Mouse (Mus musculus) E14TG2a.4 (cell line): ENCODE measurements around the gene Hyal3.
"Not testable (repeated sequence)": the region's sequence is repeated elsewhere in the genome, so short reads cannot be mapped to it uniquely, and the experiment has no call there.

Source experiments
- H3K27me3 ChIP-seq: 2 replicates; pipeline ENCODE4 v1.6.1; 2014; ENCODE audit warnings: low read length, control low read depth; ENCODE audit not compliant: insufficient read depth
- H3K36me3 ChIP-seq: 2 replicates; pipeline ENCODE4 v1.6.1; 2014; ENCODE audit warnings: low read length, control low read depth; ENCODE audit not compliant: insufficient read depth
- H3K4me1 ChIP-seq: replicated peaks from 2 replicates; pipeline ENCODE4 v1.6.1; 2014; ENCODE audit warnings: low read depth, low read length, control low read depth
- H3K4me3 ChIP-seq: replicated peaks from 2 replicates; pipeline ENCODE4 v1.5.1; 2014; ENCODE audit warnings: mild to moderate bottlenecking, low read length
- H3K9me3 ChIP-seq: 2 replicates; pipeline ENCODE4 v1.6.1; 2014; ENCODE audit warnings: low read length, control low read depth
- CTCF ChIP-seq: conservative IDR thresholded peaks from 2 replicates; pipeline ENCODE4 v1.5.1; 2014; ENCODE audit warnings: low read length
- NANOG ChIP-seq: IDR thresholded peaks from 2 replicates; pipeline ENCODE4 v1.6.1; 2014; ENCODE audit warnings: borderline replicate concordance, low read length, mixed read lengths
- POU5F1 ChIP-seq: IDR thresholded peaks from 2 replicates; pipeline ENCODE4 v1.6.1; 2014; ENCODE audit warnings: low read length, borderline replicate concordance

The Hyal3 gene

GRCm38 (mm10) chr9:107552690-107553393 lies 27.8 kb upstream of the Hyal3 start:
- no peaks in the 10 kb centered on the region for H3K9me3 ChIP-seq

DNA sequence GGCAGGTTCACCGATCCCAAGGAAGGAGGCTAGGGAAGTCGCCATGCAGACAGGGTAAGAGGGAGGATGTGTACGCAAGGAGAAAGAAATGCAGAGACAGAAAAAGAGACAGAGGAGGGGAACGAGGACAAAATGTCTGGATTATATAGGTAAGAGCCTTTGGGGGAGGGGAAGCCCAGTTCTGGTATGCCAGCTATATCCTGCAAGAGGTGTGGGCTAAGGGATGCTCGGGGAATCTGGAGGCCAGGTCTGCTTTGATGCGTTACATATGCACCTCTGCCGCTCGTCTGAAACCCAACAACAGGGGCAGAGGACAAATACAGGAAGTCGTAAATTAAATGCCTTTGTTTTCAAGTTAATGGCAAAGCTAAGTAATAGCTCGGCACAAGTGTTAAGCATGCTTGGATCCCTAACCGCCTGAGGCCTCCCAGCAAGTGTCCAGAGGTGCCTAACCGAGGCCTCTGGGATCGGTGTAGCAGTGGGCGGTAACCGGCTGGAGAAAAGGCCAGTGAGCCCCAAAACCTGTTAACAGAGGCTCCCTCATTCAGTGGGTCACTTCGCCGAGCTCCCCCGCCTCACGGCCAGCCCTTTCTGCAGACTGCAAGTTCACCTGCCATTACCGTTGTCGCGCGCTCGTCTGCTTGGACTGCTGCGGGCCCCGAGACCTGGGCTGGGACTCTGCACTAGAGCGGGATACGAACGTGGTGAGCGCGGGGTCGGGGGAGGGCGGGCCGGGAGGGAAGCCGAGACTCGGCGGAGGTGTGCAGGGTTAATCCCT lies 26.9 kb upstream of the Hyal3 start:
- H3K27me3 ChIP-seq = peaks cover 49% of the 10 kb centered on the region
- TF ChIP-seq CTCF = no peak
- TF ChIP-seq NANOG = no peak
- no peak for TF ChIP-seq POU5F1
- peaks cover 24% of the 10 kb centered on the region for H3K36me3 ChIP-seq
- H3K4me3 ChIP-seq = peak overlapping the region; percentile 87
- H3K9me3 ChIP-seq = no peaks in the 10 kb centered on the region
- peaks cover 75% of the 10 kb centered on the region for H3K4me1 ChIP-seq

More at GRCm38 (mm10) chr9:107552690-107553393, 27.8 kb upstream of the Hyal3 start:
- TF ChIP-seq POU5F1 (no peak), CTCF (no peak), NANOG (no peak)
- Histone ChIP-seq H3K27me3 (peaks cover 58% of the 10 kb centered on the region), H3K36me3 (peaks cover 15% of the 10 kb centered on the region), H3K4me1 (peaks cover 77% of the 10 kb centered on the region), H3K4me3 (peak overlapping the region; percentile 87)

DNA sequence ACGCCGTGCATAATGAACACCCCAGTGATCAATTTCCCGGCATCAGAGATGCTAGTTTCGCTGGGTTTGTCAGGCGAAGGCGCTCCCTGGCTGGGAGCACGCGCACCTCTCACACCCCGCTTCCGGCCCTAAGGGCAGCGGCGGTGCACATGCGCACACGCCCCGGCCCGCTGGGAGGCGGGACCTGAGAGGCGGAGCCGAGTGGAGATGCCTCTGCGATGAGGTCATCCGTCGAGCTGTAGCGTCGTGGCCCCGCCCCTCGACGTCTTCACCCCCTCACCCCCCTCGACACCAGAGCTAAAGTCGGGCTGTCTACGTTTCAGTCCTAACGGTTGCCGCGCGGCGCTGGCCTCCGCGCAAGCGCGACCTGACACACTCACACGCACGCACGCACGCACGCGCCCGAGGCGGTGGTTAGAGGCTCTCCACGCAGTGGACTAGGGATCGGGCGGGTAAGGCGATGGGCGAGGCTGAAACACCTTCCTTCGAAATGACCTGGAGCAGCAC lies 26.2 kb upstream of the Hyal3 start:
- peaks cover 69% of the 10 kb centered on the region for H3K4me1 ChIP-seq
- TF ChIP-seq CTCF (no peak), POU5F1 (no peak), NANOG (no peak)
- H3K9me3 ChIP-seq = no peaks in the 10 kb centered on the region
- peak overlapping the region; percentile 87 for H3K4me3 ChIP-seq
- H3K27me3 ChIP-seq = peaks cover 43% of the 10 kb centered on the region
- peaks cover 31% of the 10 kb centered on the region for H3K36me3 ChIP-seq

- Histone ChIP-seq H3K4me1 (peaks cover 62% of the 10 kb centered on the region), H3K36me3 (peaks cover 37% of the 10 kb centered on the region), H3K9me3 (no peaks in the 10 kb centered on the region), H3K4me3 (peak overlapping the region; percentile 87), H3K27me3 (peaks cover 36% of the 10 kb centered on the region)
- TF ChIP-seq POU5F1 = no peak
Measured at GRCm38 (mm10) chr9:107555031-107555457, 25.6 kb upstream of the Hyal3 start.

DNA sequence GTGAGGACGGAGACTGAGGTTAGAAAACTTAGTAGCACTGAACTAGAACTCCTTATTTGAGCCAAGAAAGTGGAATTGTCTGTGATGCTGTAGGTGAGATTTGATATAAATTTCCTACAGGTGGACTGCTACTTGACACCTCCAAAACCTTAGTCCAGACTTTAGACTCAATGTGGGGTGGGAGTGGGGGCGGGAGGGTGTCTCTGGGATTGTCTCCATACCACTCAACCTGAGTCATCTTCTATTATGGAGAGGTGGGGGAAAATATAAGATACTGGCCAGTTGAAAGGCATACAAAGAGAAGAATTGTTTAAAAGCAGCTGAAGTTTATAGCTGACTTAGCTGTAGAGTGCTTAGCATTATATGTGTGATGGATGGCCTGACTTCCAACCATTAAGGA lies 24.9 kb upstream of the Hyal3 start:
- H3K27me3 ChIP-seq = peaks cover 30% of the 10 kb centered on the region
- peaks cover 56% of the 10 kb centered on the region for H3K4me1 ChIP-seq
- H3K9me3 ChIP-seq = no peaks in the 10 kb centered on the region
- TF ChIP-seq NANOG = no peak
- TF ChIP-seq CTCF = no peak
- no peak for TF ChIP-seq POU5F1
- H3K36me3 ChIP-seq = peaks cover 44% of the 10 kb centered on the region
- peak overlapping the region; percentile 87 for H3K4me3 ChIP-seq

GRCm38 (mm10) chr9:107556346-107556745 lies 24.3 kb upstream of the Hyal3 start:
- Histone ChIP-seq H3K36me3 (peaks cover 51% of the 10 kb centered on the region), H3K4me1 (peaks cover 53% of the 10 kb centered on the region), H3K27me3 (peaks cover 23% of the 10 kb centered on the region), H3K9me3 (no peaks in the 10 kb centered on the region), H3K4me3 (no peak overlapping the region)
- TF ChIP-seq POU5F1 = no peak
- no peak for TF ChIP-seq NANOG
- TF ChIP-seq CTCF = no peak

GRCm38 (mm10) chr9:107563029-107563581 lies 17.5 kb upstream of the Hyal3 start, which contains the start of gene Tusc2:
Gene Tusc2, plus strand, starts transcription at chr9:107563255.
- no peak for TF ChIP-seq POU5F1
- no peak for TF ChIP-seq NANOG
- no peak for TF ChIP-seq CTCF
- H3K4me3 ChIP-seq = peak within 1 kb of the TSS; percentile 96
- no peaks in the 10 kb centered on the region for H3K9me3 ChIP-seq
- peaks cover 57% of the 10 kb centered on the region for H3K4me1 ChIP-seq
- H3K36me3 ChIP-seq = peaks cover 59% of the 10 kb centered on the region
- peaks cover 10% of the 10 kb centered on the region; the same call in 1 of the 2 replicates for H3K27me3 ChIP-seq

GRCm38 (mm10) chr9:107565556-107565955 lies 15.1 kb upstream of the Hyal3 start:
- Histone ChIP-seq H3K36me3 (peaks cover 35% of the 10 kb centered on the region), H3K27me3 (peaks cover 21% of the 10 kb centered on the region), H3K4me1 (peaks cover 72% of the 10 kb centered on the region), H3K4me3 (peak overlapping the region; percentile 17; the same call in 1 of the 2 replicates)
- H3K9me3 ChIP-seq = not testable (repeated sequence)
